Mouse (Mus musculus): ENCODE measurements around the gene Mkln1. TPM values are rescaled to one million over a fixed set of nuclear protein-coding genes. Genes with fewer than 3 reads are reported as not detected.

The Mkln1 gene
- polyA plus RNA-seq, 1 experiment, result 29.6 TPM

GRCm38 (mm10) chr6:31500260-31500659 is 101.7 kb downstream of the Mkln1 start:
- 59% methylated on average over 2 of the region's 2 CpGs for WGBS
- DNase-seq (ENCODE audit: low read depth, low spot score), result no peak

- no peak for DNase-seq (ENCODE audit: low read depth, low spot score)
Measured at GRCm38 (mm10) chr6:31500691-31501090, 102.2 kb downstream of the Mkln1 start.

GRCm38 (mm10) chr6:31502614-31503013 is 104.1 kb downstream of the Mkln1 start:
- WGBS, result 81% methylated on average over 2 of the region's 2 CpGs
- no peak for DNase-seq (ENCODE audit: low read depth, low spot score)

DNA sequence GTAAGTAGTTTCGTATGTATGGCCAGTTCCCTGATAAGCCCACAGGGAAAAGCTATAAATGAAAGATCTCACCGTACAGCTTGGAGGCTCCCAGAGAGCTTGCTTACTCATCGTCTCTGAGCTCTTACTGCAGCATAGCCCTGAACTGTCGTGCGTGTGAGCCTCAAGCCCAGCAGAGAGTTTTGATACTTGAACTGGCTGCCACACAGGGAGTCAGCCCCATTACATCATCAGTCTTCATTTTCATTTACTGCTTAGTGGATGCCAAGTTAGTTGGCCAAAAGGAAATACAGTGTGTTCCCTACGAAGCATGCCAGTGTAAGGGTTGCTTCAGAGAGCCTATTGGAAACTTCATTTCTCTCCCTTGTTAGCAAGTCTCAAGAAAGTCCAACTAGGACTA is 115.2 kb downstream of the Mkln1 start:
- no peak for DNase-seq (ENCODE audit: low read depth, low spot score)
- 60% methylated on average over 6 of the region's 6 CpGs for WGBS

DNA sequence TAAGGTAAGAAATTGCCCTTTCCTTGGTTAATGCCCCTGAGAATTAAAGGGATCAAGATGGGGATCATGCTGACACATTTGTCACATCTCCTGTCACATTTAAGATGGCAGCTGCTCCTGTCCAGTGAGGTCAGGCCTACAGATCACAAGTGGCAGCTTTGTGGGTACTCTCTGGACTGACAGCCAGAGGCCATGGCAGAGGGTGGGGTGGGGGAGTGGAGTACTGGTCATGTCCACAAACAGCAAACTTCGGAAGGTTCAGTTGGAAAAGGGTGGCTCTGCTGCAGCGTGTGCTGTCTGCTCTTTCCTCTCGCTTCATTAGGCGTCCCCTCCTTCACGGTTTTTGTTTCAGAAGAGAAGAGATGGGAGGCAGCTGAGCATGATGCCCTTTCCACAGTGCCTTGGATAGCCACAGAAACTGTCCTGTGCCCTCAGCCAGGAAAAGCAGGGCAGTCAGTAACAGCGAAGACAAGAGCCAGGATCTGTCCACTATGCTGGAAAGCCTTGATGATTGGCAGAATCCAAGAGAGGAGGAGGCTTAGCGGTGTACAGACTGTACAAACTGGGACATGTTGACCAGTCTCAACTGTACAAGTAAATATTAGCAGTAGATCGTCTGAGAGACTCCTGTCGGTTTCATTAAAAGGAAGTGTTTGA is 119.3 kb downstream of the Mkln1 start:
- WGBS, result 56% methylated on average over 9 of the region's 9 CpGs
- DNase-seq (ENCODE audit: low read depth, low spot score), result no peak

DNA sequence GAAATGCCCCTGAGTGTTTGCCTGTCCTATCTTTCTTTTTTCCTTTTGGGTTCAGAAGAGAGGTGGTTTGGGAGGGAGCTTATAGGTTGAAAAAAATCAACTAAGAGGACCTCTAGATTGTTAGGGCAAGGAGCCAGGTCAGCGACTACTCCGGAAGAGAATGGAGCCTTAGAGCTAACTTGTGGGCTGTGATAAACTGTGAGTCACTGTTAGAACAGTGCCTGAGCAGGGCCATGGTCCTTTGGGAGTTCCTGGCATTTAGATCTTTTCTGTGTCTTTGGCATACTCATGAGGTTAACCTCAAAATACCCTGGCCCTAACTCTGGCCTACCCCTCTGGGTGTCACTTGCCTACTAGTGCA is 119.8 kb downstream of the Mkln1 start:
- no peak for DNase-seq (ENCODE audit: low read depth, low spot score)
- 31% methylated on average over 2 of the region's 2 CpGs for WGBS

DNA sequence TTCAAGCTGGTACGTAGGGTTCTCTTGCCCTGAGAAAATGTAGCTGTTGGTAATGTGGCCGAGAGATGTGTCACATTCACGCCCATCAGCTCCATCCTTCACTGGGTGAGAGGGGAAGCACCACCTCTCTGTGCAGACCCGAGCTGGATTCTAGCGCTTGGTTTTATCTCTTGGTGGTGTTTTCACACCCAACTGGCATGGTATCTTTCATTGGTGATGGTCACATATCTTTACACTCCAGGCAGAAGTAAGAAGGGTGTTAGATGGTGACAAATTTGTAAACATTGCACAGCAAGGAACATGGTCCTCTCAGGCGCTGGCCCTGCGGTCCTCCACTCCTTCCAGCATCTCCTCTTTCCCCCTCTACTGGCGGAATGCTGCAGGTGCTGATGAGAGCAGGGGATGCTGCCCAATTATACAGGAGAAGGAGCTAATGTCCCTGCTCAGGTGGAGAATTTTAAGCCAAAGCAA is 120.5 kb downstream of the Mkln1 start:
- no peak for DNase-seq (ENCODE audit: low read depth, low spot score)
- 78% methylated on average over 8 of the region's 8 CpGs for WGBS

- no peak for DNase-seq (ENCODE audit: low read depth, low spot score)
- WGBS, result 62% methylated on average over 7 of the region's 7 CpGs
Measured at GRCm38 (mm10) chr6:31520486-31521215, 122.1 kb downstream of the Mkln1 start.

GRCm38 (mm10) chr6:31521491-31522355 is 123.2 kb downstream of the Mkln1 start:
- 71% methylated on average over 8 of the region's 8 CpGs for WGBS

GRCm38 (mm10) chr6:31522478-31522877 is 123.9 kb downstream of the Mkln1 start:
- no peak for DNase-seq (ENCODE audit: low read depth, low spot score)
- WGBS, result 43% methylated on average over 4 of the region's 4 CpGs

More at GRCm38 (mm10) chr6:31521491-31522355, 123.2 kb downstream of the Mkln1 start:
- no peak for DNase-seq (ENCODE audit: low read depth, low spot score)

GRCm38 (mm10) chr6:31523039-31523438 is 124.5 kb downstream of the Mkln1 start:
- DNase-seq (ENCODE audit: low read depth, low spot score), result no peak
- 68% methylated on average over 5 of the region's 5 CpGs for WGBS

- 85% methylated on average over 4 of the region's 4 CpGs for WGBS
- DNase-seq (ENCODE audit: low read depth, low spot score), result no peak
Measured at GRCm38 (mm10) chr6:31523657-31524056, 125.1 kb downstream of the Mkln1 start.

- WGBS, result 86% methylated on average over 13 of the region's 13 CpGs
- DNase-seq (ENCODE audit: low read depth, low spot score), result no peak
Measured at GRCm38 (mm10) chr6:31524121-31524520, 125.6 kb downstream of the Mkln1 start.

DNA sequence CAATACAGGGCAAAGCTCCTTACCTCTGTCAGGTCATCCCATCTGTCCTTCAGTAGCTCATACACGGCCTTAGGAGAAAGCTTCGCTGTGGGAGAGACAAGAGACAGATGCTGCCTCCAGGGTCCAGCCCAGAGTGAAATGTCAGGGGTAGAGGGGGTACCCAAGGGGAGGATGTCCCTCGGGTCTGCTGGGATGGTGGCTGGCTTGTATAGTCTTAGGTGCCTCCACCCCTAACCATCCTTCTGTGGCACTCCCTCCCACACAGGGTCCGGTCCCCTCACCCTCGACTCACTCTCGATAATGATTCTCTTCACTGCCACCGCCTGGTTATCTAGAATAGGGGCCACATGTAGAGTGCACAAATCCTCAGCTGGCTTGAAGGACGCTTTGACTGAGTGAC is 126.1 kb downstream of the Mkln1 start:
- no peak for DNase-seq (ENCODE audit: low read depth, low spot score)
- WGBS, result 88% methylated on average over 8 of the region's 8 CpGs

DNA sequence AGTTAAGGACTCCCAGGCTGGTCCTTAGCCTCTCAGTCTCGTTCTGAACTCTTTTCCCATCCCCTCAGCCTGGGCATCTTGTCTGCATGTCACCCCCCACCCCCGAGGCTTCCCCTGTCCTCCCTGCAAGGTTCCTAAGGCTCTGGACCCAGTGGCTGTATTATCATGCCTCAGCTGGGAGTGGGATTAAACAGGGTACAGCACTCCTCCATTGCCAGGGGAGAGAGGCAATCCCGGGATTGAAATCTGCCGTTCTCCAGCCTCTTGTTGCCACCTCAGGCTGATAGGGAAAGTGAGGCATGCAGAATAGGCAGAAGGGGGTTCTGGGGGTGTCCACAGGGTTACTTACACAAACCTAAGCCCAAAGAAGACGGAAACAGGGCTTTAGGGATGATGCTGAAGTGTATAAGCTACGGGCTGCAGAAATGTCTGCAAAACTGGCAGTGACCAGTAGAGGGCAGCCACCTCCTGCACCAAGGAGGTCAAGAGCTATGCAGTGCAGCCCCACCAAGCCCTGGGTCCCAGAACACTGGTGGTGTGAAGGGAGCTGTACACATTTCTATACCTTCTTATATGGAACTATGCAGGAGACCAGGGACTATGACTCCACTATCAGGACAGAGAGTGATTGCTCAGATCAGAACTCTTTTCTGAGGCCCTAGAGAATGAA is 126.8 kb downstream of the Mkln1 start:
- WGBS, result 64% methylated on average over 6 of the region's 6 CpGs
- no peak for DNase-seq (ENCODE audit: low read depth, low spot score)

DNA sequence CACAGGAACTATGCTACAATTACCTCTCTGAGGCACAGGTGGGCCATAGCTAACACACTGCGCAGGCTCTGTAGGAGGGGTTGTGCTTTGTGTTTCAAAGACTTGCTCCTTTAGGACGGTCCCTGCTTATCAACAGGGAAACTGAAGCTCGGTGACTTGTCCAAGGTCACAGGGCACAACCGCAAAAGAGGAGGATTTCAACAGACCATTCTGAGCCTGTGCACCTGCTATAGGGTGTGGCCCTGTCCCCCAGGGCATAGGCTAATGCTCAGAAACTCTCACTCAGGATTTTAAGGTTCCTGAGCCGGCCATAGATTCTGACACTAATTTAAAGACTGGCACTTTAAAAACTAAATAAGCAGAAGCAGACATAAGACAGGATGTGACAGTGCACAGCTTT is 128.4 kb downstream of the Mkln1 start:
- DNase-seq (ENCODE audit: low read depth, low spot score), result no peak
- 44% methylated on average over 5 of the region's 5 CpGs for WGBS

DNA sequence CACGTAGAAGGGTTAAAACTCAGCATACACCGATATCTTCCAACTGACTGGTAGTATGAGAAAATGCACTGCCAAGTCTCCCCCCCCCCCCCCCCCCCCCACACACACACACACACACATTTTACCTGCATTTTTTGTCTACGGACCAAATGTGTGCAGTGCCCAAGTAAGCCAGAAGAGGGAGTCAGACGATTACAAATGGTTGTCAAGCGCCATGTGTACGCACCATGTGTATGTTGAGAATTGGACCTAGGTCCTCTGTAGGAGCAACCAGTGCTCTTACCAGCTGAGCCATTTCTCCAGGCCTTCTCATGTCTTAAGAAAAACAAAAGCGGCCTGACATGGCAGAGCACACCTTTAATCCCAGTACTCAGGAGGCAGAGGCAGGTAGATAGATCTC is 129.4 kb downstream of the Mkln1 start:
- 67% methylated on average over 7 of the region's 7 CpGs for WGBS
- no peak for DNase-seq (ENCODE audit: low read depth, low spot score)

DNA sequence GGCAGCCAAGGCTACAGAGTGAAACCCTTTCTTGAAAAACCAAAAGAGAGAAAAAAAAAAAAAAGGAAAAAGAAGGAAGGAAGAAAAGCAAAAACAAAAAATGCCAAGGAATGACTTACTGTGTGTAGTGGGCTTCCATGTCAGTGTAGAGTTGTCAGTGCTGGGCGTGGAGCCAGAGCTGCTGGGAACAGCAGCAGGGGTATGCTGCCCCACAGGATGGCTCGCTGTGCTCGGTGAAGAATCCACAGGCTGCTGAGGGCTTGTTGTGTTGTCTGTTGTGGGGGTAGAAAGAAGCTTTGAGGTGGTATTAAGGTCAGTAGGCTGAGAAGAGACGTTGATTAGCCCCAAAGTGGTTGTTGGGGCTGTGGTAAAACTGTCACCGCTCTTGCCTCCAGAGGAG is 129.8 kb downstream of the Mkln1 start:
- WGBS, result 75% methylated on average over 5 of the region's 5 CpGs
- DNase-seq (ENCODE audit: low read depth, low spot score), result no peak

DNA sequence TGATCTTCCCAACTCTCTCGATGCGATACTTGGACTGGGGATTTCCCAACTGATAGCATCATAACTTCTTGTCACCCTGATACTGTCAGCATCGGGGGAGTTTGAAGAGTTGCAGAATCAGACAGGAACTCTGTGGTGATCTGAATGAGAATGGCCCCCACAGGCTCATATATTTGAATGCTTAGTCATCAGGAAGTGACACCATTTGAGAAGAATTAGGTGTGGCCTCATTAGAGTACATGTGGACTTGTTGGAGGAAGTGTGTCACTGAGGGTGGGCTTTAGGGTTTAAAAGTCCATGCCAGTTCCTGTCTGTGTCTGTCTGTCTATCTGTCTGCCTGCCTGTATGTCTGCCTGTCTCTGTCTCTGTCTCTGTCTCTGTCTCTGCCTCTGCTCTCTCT is 133.3 kb downstream of the Mkln1 start:
- WGBS, result 81% methylated on average over 3 of the region's 3 CpGs

DNA sequence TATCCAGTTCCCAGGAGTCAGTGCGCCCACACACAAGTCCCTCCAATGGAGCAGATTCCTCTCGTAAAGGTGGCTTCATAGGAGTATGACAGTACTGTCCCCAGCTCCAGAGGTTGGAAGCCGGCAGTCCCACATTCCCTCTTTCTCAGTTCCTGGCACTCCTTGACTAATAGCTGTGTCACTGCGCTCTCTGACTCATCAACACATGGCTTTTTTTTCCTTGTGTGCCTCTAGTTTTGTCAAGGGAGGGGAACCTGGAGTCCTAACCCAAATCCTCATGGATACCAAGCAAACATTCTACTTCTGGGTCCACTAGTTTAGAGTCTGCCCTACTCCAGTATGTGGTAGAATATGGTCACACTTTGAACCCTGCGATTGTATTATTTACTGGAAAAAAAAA is 136.2 kb downstream of the Mkln1 start:
- 83% methylated on average over 5 of the region's 5 CpGs for WGBS
- DNase-seq (ENCODE audit: low read depth, low spot score), result no peak

More for the DNA sequence above, 133.3 kb downstream of the Mkln1 start:
- no peak for DNase-seq (ENCODE audit: low read depth, low spot score)

Data from large intestine, adult 2 months (tissue).